Mouse (Mus musculus): ENCODE data around the gene Gm49378.

- TF ChIP-seq CTCF (IDR thresholded peaks at IDR 0.05; ENCODE audit: control insufficient read depth, insufficient read depth, insufficient read length) (peak; percentile 57), MYOG (IDR thresholded peaks at IDR 0.05; ENCODE audit: control insufficient read depth, extremely low read depth, insufficient read length) (no peak)
Observed at GRCm38 (mm10) chr14:55629312-55629711, 8.4 kb downstream of the Gm49378 start.

All from C2C12 (cell line).